Mouse (Mus musculus) neural tube, postnatal 0 days (tissue): ENCODE measurements around the gene Foxc2. TPM values are rescaled to one million over a fixed set of nuclear protein-coding genes. Genes with fewer than 3 reads are reported as not detected.

Source experiments
- microRNA-seq: library from miRNA; unstranded; fragments of <30 nt; microRNA quantifications from one replicate; pipeline ENCODE4, GENCODE M21; 2016
- polyA plus RNA-seq: library from polyadenylated mRNA; unstranded; fragments of >200 nt; fragmentation: Nextera tagmentation; extraction: Ambion mirVana; gene quantifications from 2 replicates; pipeline ENCODE4 v1.2.1, GENCODE M21; 2015

Foxc2 gene
- 3.6 and 7.0 TPM in 2 replicates for polyA plus RNA-seq

DNA sequence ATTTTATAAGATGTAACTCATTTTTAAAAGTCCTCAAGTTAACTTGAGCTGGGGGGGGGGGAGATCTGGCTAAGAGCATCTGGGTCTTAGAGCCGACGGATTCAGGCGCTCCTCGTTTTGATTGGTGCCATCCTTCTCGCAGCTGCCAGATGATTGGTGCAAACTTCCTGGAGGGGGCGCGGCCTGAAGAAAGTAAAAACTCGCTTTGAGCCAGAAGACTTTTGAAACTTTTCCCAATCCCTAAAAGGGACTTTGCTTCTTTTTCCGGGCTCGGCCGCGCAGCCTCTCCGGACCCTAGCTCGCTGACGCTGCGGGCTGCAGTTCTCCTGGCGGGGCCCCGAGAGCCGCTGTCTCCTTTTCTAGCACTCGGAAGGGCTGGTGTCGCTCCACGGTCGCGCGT is at the start of gene Foxc2:
Gene Foxc2, plus strand, starts transcription at position 224 of the 400 bp plus-strand sequence.

DNA sequence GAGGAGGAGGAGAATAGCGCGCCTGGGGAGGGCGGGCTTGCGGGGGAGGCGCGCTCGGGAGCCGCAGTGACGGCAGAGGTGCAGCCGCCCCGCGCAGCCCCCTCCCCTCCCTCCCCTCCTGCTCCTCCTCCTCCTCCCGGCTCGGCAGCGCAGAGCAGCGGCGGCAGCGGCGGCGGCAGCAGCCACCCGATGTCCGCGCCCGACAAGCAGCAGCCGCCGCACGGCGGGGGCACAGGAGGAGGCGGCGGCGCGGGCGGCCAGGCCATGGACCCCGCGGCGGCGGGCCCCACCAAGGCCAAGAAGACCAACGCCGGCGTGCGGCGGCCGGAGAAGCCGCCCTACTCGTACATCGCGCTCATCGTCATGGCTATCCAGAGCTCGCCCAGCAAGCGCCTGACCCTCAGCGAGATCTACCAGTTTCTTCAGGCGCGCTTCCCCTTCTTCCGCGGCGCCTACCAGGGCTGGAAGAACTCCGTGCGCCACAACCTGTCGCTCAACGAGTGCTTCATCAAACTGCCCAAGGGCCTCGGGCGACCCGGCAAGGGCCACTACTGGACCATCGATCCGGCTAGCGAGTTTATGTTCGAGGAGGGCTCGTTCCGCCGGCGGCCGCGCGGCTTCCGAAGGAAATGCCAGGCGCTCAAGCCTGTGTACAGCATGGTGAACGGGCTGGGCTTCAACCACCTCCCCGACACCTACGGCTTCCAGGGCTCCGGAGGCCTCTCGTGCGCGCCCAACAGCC is 31.6 kb upstream of the Foxc2 start, which contains the start of gene Foxf1:
Gene Foxf1, plus strand, starts transcription at position 177 of the 742 bp plus-strand sequence.

DNA sequence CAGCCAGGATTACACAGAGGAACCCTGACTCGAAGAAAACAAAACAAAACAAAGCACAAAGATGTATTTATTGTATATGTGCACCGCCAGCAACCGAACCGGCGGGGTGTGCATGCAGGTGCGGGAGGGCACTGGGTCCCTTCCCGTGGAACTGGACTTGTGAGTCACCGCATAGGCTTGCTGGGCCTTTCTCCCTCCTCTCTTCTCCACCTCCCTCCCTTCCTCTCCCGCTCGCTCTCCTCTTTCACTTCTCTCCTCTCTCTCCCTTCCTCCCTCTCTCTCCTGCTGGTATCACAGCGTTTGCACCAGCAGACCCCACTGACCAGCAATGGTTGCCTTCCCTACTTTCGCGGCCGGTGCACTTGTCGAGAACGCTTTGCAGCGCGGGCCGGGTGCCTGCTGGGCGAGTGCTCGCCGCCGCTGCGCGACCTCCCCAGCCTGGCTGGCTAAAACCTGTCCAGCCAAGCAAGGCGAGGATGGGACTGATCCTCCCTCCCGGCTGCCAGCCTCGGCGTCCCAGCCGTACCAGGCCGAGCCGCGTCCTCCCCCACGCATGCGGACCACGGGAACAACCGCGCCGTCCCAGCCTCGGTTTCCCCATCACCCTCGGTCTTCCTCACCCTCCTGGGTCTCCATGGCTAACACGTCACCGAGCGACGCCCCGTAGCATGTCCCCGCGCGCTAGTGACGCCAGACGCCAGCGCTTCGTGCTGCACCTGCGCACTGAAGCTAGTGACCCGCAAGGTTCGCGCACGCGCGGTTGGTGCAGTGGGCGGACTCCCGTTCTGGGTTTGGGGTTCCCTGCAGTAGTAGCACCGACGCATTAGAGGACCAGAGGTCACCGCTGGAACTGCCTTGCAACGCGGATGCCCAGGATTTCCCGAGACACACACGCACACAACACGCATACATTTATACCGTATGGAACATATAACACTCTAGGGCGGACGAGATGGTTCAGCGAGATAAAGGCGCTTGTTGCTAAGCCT is 8.0 kb upstream of the Foxc2 start, which contains the start of gene Mthfsd:
Gene Mthfsd, minus strand, starts transcription at position 725 of the 989 bp plus-strand sequence.

DNA sequence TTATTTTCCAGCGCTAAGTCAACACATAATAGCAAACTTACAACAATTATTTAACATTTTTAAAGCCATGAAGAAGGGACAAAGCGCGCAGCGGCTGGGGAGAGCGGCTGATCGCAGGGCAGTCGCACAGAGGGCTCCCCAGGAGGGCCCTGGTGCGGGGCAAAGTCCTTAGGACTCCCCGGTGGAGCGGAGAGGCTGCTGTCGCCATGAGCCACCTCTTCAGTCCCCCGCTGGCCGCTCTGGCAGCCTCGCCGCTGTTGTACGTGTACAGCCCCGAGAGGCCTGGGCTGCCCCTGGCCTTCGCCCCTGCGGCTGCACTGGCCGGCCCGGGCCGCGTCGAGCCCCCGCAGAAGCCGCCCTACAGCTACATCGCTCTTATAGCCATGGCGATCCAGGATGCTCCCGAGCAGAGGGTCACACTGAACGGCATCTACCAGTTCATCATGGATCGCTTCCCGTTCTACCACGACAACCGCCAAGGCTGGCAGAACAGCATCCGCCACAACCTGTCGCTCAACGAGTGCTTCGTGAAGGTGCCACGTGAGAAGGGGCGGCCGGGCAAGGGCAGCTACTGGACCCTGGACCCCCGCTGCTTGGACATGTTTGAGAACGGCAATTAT is 11.9 kb downstream of the Foxc2 start, which contains the start of gene Foxl1:
Gene Foxl1, plus strand, starts transcription at position 185 of the 620 bp plus-strand sequence.

Small RNAs within 50 kb of the gene (microRNA-seq; reads per million reads assigned to microRNA genes)
- not detected for gene Gm27530

Other genes starting within 250 kb of the Foxc2 start
- gene Foxf1, start 31.8 kb upstream of the Foxc2 start, polyA plus RNA-seq: 2.0 and 2.8 TPM in 2 replicates
- 43.4 and 48.7 TPM in 2 replicates for gene Mthfsd, start 7.8 kb upstream of the Foxc2 start, polyA plus RNA-seq
- gene Foxl1, start 11.8 kb downstream of the Foxc2 start, polyA plus RNA-seq: 0.34 TPM in 2 replicates